Mouse (Mus musculus) T-helper 2 cell (primary cell): ENCODE data around the gene Krt2.

Experiments used
- in situ Hi-C: fragments of 300-600 bp; cut with MboI, MseI; formaldehyde crosslinking; loops from one replicate; pipeline ENCODE4 v1.15.1; 2025; ENCODE audit warnings: high pct_unique_total_duplicates

The Krt2 gene

GRCm38 (mm10) chr15:101772711-101773081 lies 45.3 kb downstream of the Krt2 start:
- in situ Hi-C loops, result loop anchor here (5.0 to 25.0 kb wide), 2 partner anchors 185 to 435 kb away; no protein-coding TSS in a partner anchor

- in situ Hi-C loops, result loop anchor here (5.0 to 25.0 kb wide), 2 partner anchors 185 to 435 kb away; no protein-coding TSS in a partner anchor
Observed at GRCm38 (mm10) chr15:101772080-101772710, 45.8 kb downstream of the Krt2 start.

GRCm38 (mm10) chr15:101770226-101770625 lies 47.7 kb downstream of the Krt2 start:
- in situ Hi-C loops, result loop anchor here (5.0 to 25.0 kb wide), 2 partner anchors 187 to 433 kb away; no protein-coding TSS in a partner anchor
